In the genomic region with DNA sequence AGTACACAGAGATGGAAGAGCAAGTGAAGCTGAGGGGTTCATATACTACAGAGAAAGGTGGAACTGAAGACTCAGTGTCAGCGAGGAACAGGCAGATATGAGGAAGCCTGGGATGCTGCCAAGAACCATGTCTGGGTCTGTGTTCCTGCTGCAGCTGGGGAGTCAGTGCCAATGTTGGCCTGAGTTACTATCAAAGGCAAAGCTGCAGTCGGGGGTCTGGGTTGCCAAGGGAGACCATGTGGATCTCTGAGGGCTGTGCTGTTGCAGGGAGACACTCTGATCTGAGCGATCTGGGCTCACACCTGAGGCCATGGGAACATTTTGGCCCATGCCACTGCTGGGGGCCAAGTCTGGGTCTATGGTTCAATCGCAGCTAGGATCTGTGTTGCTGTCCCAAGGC, we compare ENCODE assay signal across 16 mouse cellular contexts.
DNase-seq lines count a peak whose midpoint lies in the region; ATAC-seq and TF ChIP-seq lines count a peak whose summit lies in the region.
"Had no signal": no experiment of that assay in that cellular context is flagged by ENCODE, and none has a peak within 500 bp of the region (broad histone marks: within the 10 kb centered on the region; RNA-seq: fewer than 3 reads in every experiment).

No protein-coding gene starts in this region.

- 47% methylated on average over 4 of the region's 4 CpGs for WGBS in heart, postnatal 0 days

- H3K36me3 ChIP-seq in heart, postnatal 0 days (replicated peaks; ENCODE audit: control insufficient read depth, insufficient read depth, low read length), result no peaks in the 10 kb centered on the region
- H3K36me3 ChIP-seq: embryonic facial prominence, embryonic 12.5 days; kidney, embryonic 15.5 days; limb, embryonic 10.5 days; liver, embryonic 12.5 days; lung, embryonic 15.5 days; neural tube, embryonic 15.5 days had no signal

- H3K9me3 ChIP-seq in heart, postnatal 0 days (replicated peaks; ENCODE audit: control insufficient read depth, low read length), result no peaks in the 10 kb centered on the region
- H3K9me3 ChIP-seq: embryonic facial prominence, embryonic 12.5 days; kidney, embryonic 15.5 days; limb, embryonic 10.5 days; liver, embryonic 12.5 days; lung, embryonic 15.5 days; neural tube, embryonic 15.5 days had no signal

- DNase-seq in cerebellum, adult 8-10 months, result no peak
- DNase-seq in heart, postnatal 0 days (ENCODE audit: low spot score), result peak; percentile 31
- DNase-seq in heart, adult 8-10 months (ENCODE audit: low spot score), result no peak
- DNase-seq in layer of hippocampus, postnatal 10 days (ENCODE audit: low spot score in 2 of 2), result peak; percentile 22 to 30
- no peak for DNase-seq in layer of hippocampus, adult 9-10 months (ENCODE audit: low spot score)
- DNase-seq in right cerebral cortex, postnatal 4 days, result peak; percentile 8
- DNase-seq in right cerebral cortex, postnatal 25 days, result no peak
- DNase-seq: adrenal gland, postnatal 25 days; thymus, postnatal 4 days had no signal

- no peak for TF ChIP-seq CTCF in heart, postnatal 0 days (IDR thresholded peaks at IDR 0.05; ENCODE audit: low read depth)

- H3K9ac ChIP-seq in heart, postnatal 0 days (replicated peaks; ENCODE audit: low read depth, low read length), result no peak overlapping the region
- H3K9ac ChIP-seq: embryonic facial prominence, embryonic 12.5 days; kidney, embryonic 15.5 days; liver, embryonic 12.5 days; lung, embryonic 15.5 days; neural tube, embryonic 15.5 days had no signal

- no peak overlapping the region for H3K27ac ChIP-seq in heart, postnatal 0 days (ENCODE audit: low read depth)
- H3K27ac ChIP-seq: embryonic facial prominence, embryonic 12.5 days; kidney, embryonic 15.5 days; limb, embryonic 10.5 days; liver, embryonic 12.5 days; lung, embryonic 15.5 days; neural tube, embryonic 15.5 days had no signal

- ATAC-seq in cerebellum, adult (ENCODE audit: insufficient number of reproducible peaks, low FRiP score, low TSS enrichment), result peak; percentile 3; the same call in 1 of the 2 replicates
- peak; percentile 41; the same call in 1 of the 2 replicates for ATAC-seq in heart, postnatal 0 days (ENCODE audit: insufficient read depth, low read depth)
- ATAC-seq: liver, embryonic 12.5 days had no signal

- no peak overlapping the region for H3K4me2 ChIP-seq in heart, postnatal 0 days (ENCODE audit: low read depth, low read length)
- H3K4me2 ChIP-seq: embryonic facial prominence, embryonic 12.5 days; kidney, embryonic 15.5 days; liver, embryonic 12.5 days; lung, embryonic 15.5 days; neural tube, embryonic 15.5 days had no signal

- H3K27me3 ChIP-seq in heart, postnatal 0 days (ENCODE audit: control insufficient read depth, insufficient read depth, low read length), result no peaks in the 10 kb centered on the region
- H3K27me3 ChIP-seq: embryonic facial prominence, embryonic 12.5 days; kidney, embryonic 15.5 days; liver, embryonic 12.5 days; lung, embryonic 15.5 days; neural tube, embryonic 15.5 days had no signal

- peaks cover 10% of the 10 kb centered on the region for H3K4me1 ChIP-seq in heart, postnatal 0 days (ENCODE audit: control insufficient read depth, insufficient read depth)
- H3K4me1 ChIP-seq: embryonic facial prominence, embryonic 12.5 days; kidney, embryonic 15.5 days; limb, embryonic 10.5 days; liver, embryonic 12.5 days; lung, embryonic 15.5 days; neural tube, embryonic 15.5 days had no signal

- TF ChIP-seq EP300 in heart, postnatal 0 days (IDR thresholded peaks at IDR 0.05; ENCODE audit: low read depth), result no peak

- no peak overlapping the region for H3K4me3 ChIP-seq in heart, postnatal 0 days (ENCODE audit: low read depth, low read length)
- H3K4me3 ChIP-seq: embryonic facial prominence, embryonic 12.5 days; kidney, embryonic 15.5 days; limb, embryonic 10.5 days; liver, embryonic 12.5 days; lung, embryonic 15.5 days; neural tube, embryonic 15.5 days had no signal

Comparison
In these comparisons a context has a peak if more than half of its experiments do, and no peak if none do; other contexts are left out.
1. DNase-seq: peak in heart, postnatal 0 days (single experiment), layer of hippocampus, postnatal 10 days (2 of 2) and right cerebral cortex, postnatal 4 days (single experiment); none in cerebellum, adult 8-10 months (single experiment), heart, adult 8-10 months (single experiment), layer of hippocampus, adult 9-10 months (single experiment) and right cerebral cortex, postnatal 25 days (single experiment).